Mouse (Mus musculus): Measurements from ENCODE around the gene Mgrn1. TPM values are rescaled to one million over a fixed set of nuclear protein-coding genes. Genes with fewer than 3 reads are reported as not detected.
A peak's percentile ranks its signal among the peaks of the same experiment; 100 is the strongest.

Gene Mgrn1
- polyA plus RNA-seq, 1 experiment from 2014 or later, result 67.9 TPM

- H3K36me3 ChIP-seq (replicated peaks; ENCODE audit: control insufficient read depth, insufficient read depth, low read depth, low read length), result no peaks in the 10 kb centered on the region; the same call in 1 of the 2 replicates
- H3K9ac ChIP-seq (replicated peaks; ENCODE audit: low read length), result no peak overlapping the region
- WGBS, result 33% methylated on average over 12 of the region's 12 CpGs
- no peaks in the 10 kb centered on the region for H3K9me3 ChIP-seq (replicated peaks; ENCODE audit: control insufficient read depth, low read length)
- H3K27ac ChIP-seq (replicated peaks; ENCODE audit: low read depth, low read length), result no peak overlapping the region
- no peaks in the 10 kb centered on the region for H3K27me3 ChIP-seq (ENCODE audit: control insufficient read depth, insufficient read depth, low read length)
- no peak overlapping the region for H3K4me3 ChIP-seq (ENCODE audit: low read depth, low read length)
- no peaks in the 10 kb centered on the region for H3K4me1 ChIP-seq (ENCODE audit: control insufficient read depth, insufficient read depth, low read length)
- DNase-seq (ENCODE audit: low spot score) (peak; percentile 82), ATAC-seq (replicated peaks; ENCODE audit: insufficient number of reproducible peaks, low FRiP score, low TSS enrichment, low read depth) (peak; percentile 66; the same call in 1 of the 2 replicates)
- no peak overlapping the region for H3K4me2 ChIP-seq (ENCODE audit: low read depth, low read length)
Observed at GRCm38 (mm10) chr16:4913783-4914735, 28.0 kb downstream of the Mgrn1 start.

GRCm38 (mm10) chr16:4915931-4916330 is 29.9 kb downstream of the Mgrn1 start:
- 90% methylated on average over 3 of the region's 3 CpGs for WGBS
- no peaks in the 10 kb centered on the region for H3K4me1 ChIP-seq (ENCODE audit: control insufficient read depth, insufficient read depth, low read length)
- no peaks in the 10 kb centered on the region; the same call in 1 of the 2 replicates for H3K36me3 ChIP-seq (replicated peaks; ENCODE audit: control insufficient read depth, insufficient read depth, low read depth, low read length)
- H3K27me3 ChIP-seq (ENCODE audit: control insufficient read depth, insufficient read depth, low read length), result no peaks in the 10 kb centered on the region
- no peak overlapping the region for H3K9ac ChIP-seq (replicated peaks; ENCODE audit: low read length)
- ATAC-seq (replicated peaks; ENCODE audit: insufficient number of reproducible peaks, low FRiP score, low TSS enrichment, low read depth), result no peak
- H3K27ac ChIP-seq (replicated peaks; ENCODE audit: low read depth, low read length), result no peak overlapping the region
- H3K9me3 ChIP-seq (replicated peaks; ENCODE audit: control insufficient read depth, low read length), result no peaks in the 10 kb centered on the region
- no peak overlapping the region for H3K4me3 ChIP-seq (ENCODE audit: low read depth, low read length)
- no peak overlapping the region for H3K4me2 ChIP-seq (ENCODE audit: low read depth, low read length)
- DNase-seq (ENCODE audit: low spot score), result no peak

- no peaks in the 10 kb centered on the region for H3K9me3 ChIP-seq (replicated peaks; ENCODE audit: control insufficient read depth, low read length)
- 89% methylated on average over 2 of the region's 2 CpGs for WGBS
- no peaks in the 10 kb centered on the region for H3K27me3 ChIP-seq (ENCODE audit: control insufficient read depth, insufficient read depth, low read length)
- ATAC-seq (replicated peaks; ENCODE audit: insufficient number of reproducible peaks, low FRiP score, low TSS enrichment, low read depth), result no peak
- DNase-seq (ENCODE audit: low spot score), result no peak
- H3K4me2 ChIP-seq (ENCODE audit: low read depth, low read length), result no peak overlapping the region
- H3K4me3 ChIP-seq (ENCODE audit: low read depth, low read length), result no peak overlapping the region
- H3K36me3 ChIP-seq (replicated peaks; ENCODE audit: control insufficient read depth, insufficient read depth, low read depth, low read length), result no peaks in the 10 kb centered on the region; the same call in 1 of the 2 replicates
- H3K27ac ChIP-seq (replicated peaks; ENCODE audit: low read depth, low read length), result no peak overlapping the region
- no peak overlapping the region for H3K9ac ChIP-seq (replicated peaks; ENCODE audit: low read length)
- H3K4me1 ChIP-seq (ENCODE audit: control insufficient read depth, insufficient read depth, low read length), result no peaks in the 10 kb centered on the region
Observed at GRCm38 (mm10) chr16:4916608-4917007, 30.6 kb downstream of the Mgrn1 start.

GRCm38 (mm10) chr16:4920556-4920955 is 34.5 kb downstream of the Mgrn1 start:
- no peaks in the 10 kb centered on the region for H3K27me3 ChIP-seq (ENCODE audit: control insufficient read depth, insufficient read depth, low read length)
- no peak overlapping the region for H3K4me3 ChIP-seq (ENCODE audit: low read depth, low read length)
- ATAC-seq (replicated peaks; ENCODE audit: insufficient number of reproducible peaks, low FRiP score, low TSS enrichment, low read depth) (no peak), DNase-seq (ENCODE audit: low spot score) (no peak)
- H3K27ac ChIP-seq (replicated peaks; ENCODE audit: low read depth, low read length), result no peak overlapping the region
- H3K4me2 ChIP-seq (ENCODE audit: low read depth, low read length), result no peak overlapping the region
- H3K9me3 ChIP-seq (replicated peaks; ENCODE audit: control insufficient read depth, low read length), result no peaks in the 10 kb centered on the region
- no peak overlapping the region for H3K9ac ChIP-seq (replicated peaks; ENCODE audit: low read length)
- 80% methylated on average over 4 of the region's 4 CpGs for WGBS
- no peaks in the 10 kb centered on the region for H3K4me1 ChIP-seq (ENCODE audit: control insufficient read depth, insufficient read depth, low read length)
- peaks cover 6% of the 10 kb centered on the region; the same call in 1 of the 2 replicates for H3K36me3 ChIP-seq (replicated peaks; ENCODE audit: control insufficient read depth, insufficient read depth, low read depth, low read length)

GRCm38 (mm10) chr16:4922481-4922880 is 36.4 kb downstream of the Mgrn1 start:
- Histone ChIP-seq H3K9ac (replicated peaks; ENCODE audit: low read length) (no peak overlapping the region), H3K27ac (replicated peaks; ENCODE audit: low read depth, low read length) (no peak overlapping the region), H3K27me3 (ENCODE audit: control insufficient read depth, insufficient read depth, low read length) (no peaks in the 10 kb centered on the region), H3K4me3 (ENCODE audit: low read depth, low read length) (no peak overlapping the region), H3K4me2 (ENCODE audit: low read depth, low read length) (no peak overlapping the region), H3K9me3 (replicated peaks; ENCODE audit: control insufficient read depth, low read length) (no peaks in the 10 kb centered on the region), H3K4me1 (ENCODE audit: control insufficient read depth, insufficient read depth, low read length) (no peaks in the 10 kb centered on the region), H3K36me3 (replicated peaks; ENCODE audit: control insufficient read depth, insufficient read depth, low read depth, low read length) (peaks cover 6% of the 10 kb centered on the region)
- DNase-seq (ENCODE audit: low spot score) (no peak), ATAC-seq (replicated peaks; ENCODE audit: insufficient number of reproducible peaks, low FRiP score, low TSS enrichment, low read depth) (no peak)
- 91% methylated on average over 6 of the region's 6 CpGs for WGBS

GRCm38 (mm10) chr16:4923996-4924395 is 37.9 kb downstream of the Mgrn1 start:
- H3K4me2 ChIP-seq (ENCODE audit: low read depth, low read length), result no peak overlapping the region
- no peak overlapping the region for H3K9ac ChIP-seq (replicated peaks; ENCODE audit: low read length)
- DNase-seq (ENCODE audit: low spot score) (no peak), ATAC-seq (replicated peaks; ENCODE audit: insufficient number of reproducible peaks, low FRiP score, low TSS enrichment, low read depth) (no peak)
- 91% methylated on average over 5 of the region's 5 CpGs for WGBS
- H3K27me3 ChIP-seq (ENCODE audit: control insufficient read depth, insufficient read depth, low read length), result no peaks in the 10 kb centered on the region
- peaks cover 6% of the 10 kb centered on the region for H3K36me3 ChIP-seq (replicated peaks; ENCODE audit: control insufficient read depth, insufficient read depth, low read depth, low read length)
- no peak overlapping the region for H3K4me3 ChIP-seq (ENCODE audit: low read depth, low read length)
- no peaks in the 10 kb centered on the region for H3K4me1 ChIP-seq (ENCODE audit: control insufficient read depth, insufficient read depth, low read length)
- H3K9me3 ChIP-seq (replicated peaks; ENCODE audit: control insufficient read depth, low read length), result no peaks in the 10 kb centered on the region
- no peak overlapping the region for H3K27ac ChIP-seq (replicated peaks; ENCODE audit: low read depth, low read length)

GRCm38 (mm10) chr16:4927967-4928366 is 41.9 kb downstream of the Mgrn1 start:
- H3K4me1 ChIP-seq (ENCODE audit: control insufficient read depth, insufficient read depth, low read length), result no peaks in the 10 kb centered on the region
- H3K9ac ChIP-seq (replicated peaks; ENCODE audit: low read length), result no peak overlapping the region
- WGBS, result 92% methylated on average over 7 of the region's 7 CpGs
- no peaks in the 10 kb centered on the region for H3K9me3 ChIP-seq (replicated peaks; ENCODE audit: control insufficient read depth, low read length)
- H3K36me3 ChIP-seq (replicated peaks; ENCODE audit: control insufficient read depth, insufficient read depth, low read depth, low read length), result peaks cover 3% of the 10 kb centered on the region
- H3K4me2 ChIP-seq (ENCODE audit: low read depth, low read length), result no peak overlapping the region
- ATAC-seq (replicated peaks; ENCODE audit: insufficient number of reproducible peaks, low FRiP score, low TSS enrichment, low read depth) (no peak), DNase-seq (ENCODE audit: low spot score) (no peak)
- no peak overlapping the region for H3K27ac ChIP-seq (replicated peaks; ENCODE audit: low read depth, low read length)
- no peaks in the 10 kb centered on the region for H3K27me3 ChIP-seq (ENCODE audit: control insufficient read depth, insufficient read depth, low read length)
- H3K4me3 ChIP-seq (ENCODE audit: low read depth, low read length), result no peak overlapping the region

GRCm38 (mm10) chr16:4928474-4928873 is 42.4 kb downstream of the Mgrn1 start:
- 90% methylated on average over 2 of the region's 2 CpGs for WGBS
- peaks cover 3% of the 10 kb centered on the region for H3K36me3 ChIP-seq (replicated peaks; ENCODE audit: control insufficient read depth, insufficient read depth, low read depth, low read length)
- H3K27me3 ChIP-seq (ENCODE audit: control insufficient read depth, insufficient read depth, low read length), result no peaks in the 10 kb centered on the region
- H3K4me1 ChIP-seq (ENCODE audit: control insufficient read depth, insufficient read depth, low read length), result no peaks in the 10 kb centered on the region
- ATAC-seq (replicated peaks; ENCODE audit: insufficient number of reproducible peaks, low FRiP score, low TSS enrichment, low read depth), result no peak
- no peak for DNase-seq (ENCODE audit: low spot score)
- no peak overlapping the region for H3K4me3 ChIP-seq (ENCODE audit: low read depth, low read length)
- H3K4me2 ChIP-seq (ENCODE audit: low read depth, low read length), result no peak overlapping the region
- H3K27ac ChIP-seq (replicated peaks; ENCODE audit: low read depth, low read length), result no peak overlapping the region
- H3K9me3 ChIP-seq (replicated peaks; ENCODE audit: control insufficient read depth, low read length), result no peaks in the 10 kb centered on the region
- no peak overlapping the region for H3K9ac ChIP-seq (replicated peaks; ENCODE audit: low read length)

All from embryonic facial prominence, embryonic 11.5 days (tissue).